Mouse (Mus musculus) heart, embryonic 10.5 days (tissue): ENCODE data around the gene Fgfr2. TPM values are rescaled to one million over a fixed set of nuclear protein-coding genes. Genes with fewer than 3 reads are reported as not detected.

Experiments
- DNase-seq: peaks from one replicate; pipeline ENCODE4 v3.0.0-alpha.2; 2017; ENCODE audit warnings: low spot score
- H3K27ac ChIP-seq: fragments of 300-500 bp; sonication (generic); 2 replicates; pipeline ENCODE4 v1.5.1; 2016; ENCODE audit warnings: mild to moderate bottlenecking
- H3K27me3 ChIP-seq: fragments of 300-500 bp; sonication (generic); 2 replicates; pipeline ENCODE4 v1.6.1; 2016; ENCODE audit warnings: mild to moderate bottlenecking; ENCODE audit not compliant: poor library complexity, insufficient read depth, severe bottlenecking
- H3K36me3 ChIP-seq: fragments of 300-500 bp; sonication (generic); 2 replicates; pipeline ENCODE4 v1.6.1; 2016; ENCODE audit warnings: mild to moderate bottlenecking, moderate library complexity
- H3K4me1 ChIP-seq: fragments of 300-500 bp; sonication (generic); 2 replicates; pipeline ENCODE4 v1.6.1; 2016; ENCODE audit warnings: mild to moderate bottlenecking
- H3K4me3 ChIP-seq: fragments of 300-500 bp; sonication (generic); 2 replicates; pipeline ENCODE4 v1.5.1; 2016; ENCODE audit warnings: mild to moderate bottlenecking, moderate library complexity
- H3K9me3 ChIP-seq: fragments of 300-500 bp; sonication (generic); 2 replicates; pipeline ENCODE4 v1.6.1; 2016; ENCODE audit warnings: mild to moderate bottlenecking, moderate library complexity
- WGBS: fragments of 180-500 bp; shearing (Covaris S2); methylation state at CpG from one replicate; pipeline ENCODE4 v1.1.7; 2016; 5-methylcytosine and 5-hydroxymethylcytosine counted together
- polyA plus RNA-seq: library from polyadenylated mRNA; unstranded; fragments of >200 nt; fragmentation: Nextera tagmentation; extraction: Ambion mirVana; gene quantifications from 2 replicates; pipeline ENCODE4 v1.2.1, GENCODE M21; 2016

Fgfr2 gene
- polyA plus RNA-seq, 1 experiment from 2014 or later, result 46.6 TPM

DNA sequence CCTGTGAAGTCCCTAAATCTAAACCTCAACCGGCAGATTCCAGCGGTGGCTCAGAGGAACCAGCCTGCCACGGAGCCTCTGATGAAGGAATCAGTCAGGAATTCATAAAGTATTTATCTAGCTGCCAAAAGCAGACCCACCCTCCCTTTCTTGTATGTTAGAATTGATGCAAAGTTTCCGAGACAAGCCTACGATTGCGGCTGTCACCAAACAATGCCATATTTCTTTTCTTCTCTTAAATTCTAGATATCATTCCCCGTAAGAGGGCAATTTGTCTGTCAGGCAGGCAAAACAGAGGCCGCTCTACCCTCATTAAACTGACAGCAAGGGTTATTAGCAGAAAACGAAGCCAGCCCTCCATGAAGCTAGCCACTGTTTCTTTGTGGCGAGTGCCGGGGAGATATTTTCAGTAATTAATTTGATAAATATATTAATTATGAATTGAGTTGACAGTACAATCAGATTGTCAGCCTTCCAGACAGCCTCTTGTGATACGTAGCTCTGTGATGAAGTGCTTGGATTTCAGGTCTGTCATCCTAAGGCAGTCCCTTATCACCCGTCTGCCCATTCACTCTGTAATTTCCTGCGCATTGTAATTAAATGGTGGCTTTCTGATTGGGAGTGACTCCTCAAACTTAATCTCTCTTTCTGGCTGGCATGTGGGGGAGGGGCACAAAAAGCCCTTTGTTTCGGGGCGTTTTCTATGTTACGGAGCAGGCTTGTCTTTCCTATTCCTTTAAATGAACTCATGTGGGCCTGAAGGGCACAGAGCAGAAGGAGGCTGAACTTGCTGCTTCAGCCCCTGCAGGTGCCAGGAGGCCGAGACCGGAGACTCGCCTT, 1276.9 kb downstream of the Fgfr2 start:
- Histone ChIP-seq H3K9me3 (no peaks in the 10 kb centered on the region), H3K4me3 (no peak overlapping the region), H3K36me3 (no peaks in the 10 kb centered on the region), H3K4me1 (0 out of 2 replicates have a peak, but pooled peaks cover 3% of the 10 kb centered on the region), H3K27me3 (peaks cover 17% of the 10 kb centered on the region; the same call in 1 of the 2 replicates), H3K27ac (no peak overlapping the region)
- no peak for DNase-seq
- WGBS, result 54% methylated on average over 20 of the region's 20 CpGs

- H3K9me3 ChIP-seq, result no peaks in the 10 kb centered on the region
- H3K27ac ChIP-seq, result no peak overlapping the region
- no peaks in the 10 kb centered on the region for H3K4me1 ChIP-seq
- H3K4me3 ChIP-seq, result no peak overlapping the region
- DNase-seq, result no peak
- H3K27me3 ChIP-seq, result no peaks in the 10 kb centered on the region
- no peaks in the 10 kb centered on the region for H3K36me3 ChIP-seq
- WGBS, result 63% methylated on average over 1 of the region's 1 CpGs
Observed at GRCm38 (mm10) chr7:131830261-131830660, 1292.9 kb downstream of the Fgfr2 start.

DNA sequence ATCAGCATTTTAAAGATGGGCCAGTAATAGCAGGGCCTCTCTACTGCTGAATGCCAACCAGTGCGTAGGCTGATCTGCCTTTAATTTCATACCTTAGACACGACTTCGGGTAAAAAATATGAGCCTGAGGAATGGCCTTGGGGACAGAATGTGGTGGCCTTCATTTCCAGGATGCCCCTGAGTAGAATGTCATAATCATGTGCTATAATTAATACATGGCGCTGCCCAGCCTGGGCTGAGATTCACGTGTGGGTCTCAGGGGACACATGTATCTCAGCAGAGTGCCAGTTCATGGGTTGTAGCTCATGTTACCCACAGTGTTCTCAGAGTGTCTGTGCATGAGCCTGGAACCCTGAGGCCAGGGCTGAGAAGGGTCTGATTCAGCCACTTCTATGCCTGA, 1296.3 kb downstream of the Fgfr2 start:
- no peaks in the 10 kb centered on the region for H3K9me3 ChIP-seq
- WGBS, result 84% methylated on average over 5 of the region's 5 CpGs
- no peak for DNase-seq

DNA sequence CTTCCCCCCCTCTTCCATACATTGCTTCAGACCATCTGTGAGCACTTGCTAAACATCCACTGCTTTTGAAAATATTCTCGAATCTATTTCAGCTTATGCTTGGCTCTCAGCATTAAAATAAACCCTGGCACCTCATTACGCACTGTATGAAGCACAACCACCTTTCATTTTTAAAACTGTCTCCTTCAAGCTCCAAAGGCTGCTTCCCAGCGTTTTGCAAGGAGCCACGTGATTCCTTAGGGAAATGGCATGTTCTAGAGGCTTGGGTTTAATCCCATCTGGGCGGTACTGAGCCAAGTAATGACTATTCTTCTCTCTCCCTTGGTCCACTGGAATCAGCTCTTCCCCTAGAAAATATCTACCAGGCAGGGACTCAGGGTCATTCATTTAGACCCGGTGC, 1305.2 kb downstream of the Fgfr2 start:
- WGBS, result 76% methylated on average over 6 of the region's 6 CpGs
- no peaks in the 10 kb centered on the region for H3K27me3 ChIP-seq
- H3K27ac ChIP-seq, result no peak overlapping the region
- DNase-seq, result no peak
- no peaks in the 10 kb centered on the region for H3K9me3 ChIP-seq
- H3K4me3 ChIP-seq, result no peak overlapping the region
- no peaks in the 10 kb centered on the region for H3K4me1 ChIP-seq
- H3K36me3 ChIP-seq, result no peaks in the 10 kb centered on the region

More for the DNA sequence above, 1296.3 kb downstream of the Fgfr2 start:
- Histone ChIP-seq H3K27ac (no peak overlapping the region), H3K27me3 (no peaks in the 10 kb centered on the region), H3K36me3 (no peaks in the 10 kb centered on the region), H3K4me1 (no peaks in the 10 kb centered on the region), H3K4me3 (no peak overlapping the region)

GRCm38 (mm10) chr7:131816641-131817040, 1306.5 kb downstream of the Fgfr2 start:
- H3K27me3 ChIP-seq, result no peaks in the 10 kb centered on the region
- no peaks in the 10 kb centered on the region for H3K36me3 ChIP-seq
- no peaks in the 10 kb centered on the region for H3K9me3 ChIP-seq
- no peak overlapping the region for H3K4me3 ChIP-seq
- 62% methylated on average over 2 of the region's 2 CpGs for WGBS
- no peak for DNase-seq
- H3K4me1 ChIP-seq, result no peaks in the 10 kb centered on the region
- no peak overlapping the region for H3K27ac ChIP-seq

DNA sequence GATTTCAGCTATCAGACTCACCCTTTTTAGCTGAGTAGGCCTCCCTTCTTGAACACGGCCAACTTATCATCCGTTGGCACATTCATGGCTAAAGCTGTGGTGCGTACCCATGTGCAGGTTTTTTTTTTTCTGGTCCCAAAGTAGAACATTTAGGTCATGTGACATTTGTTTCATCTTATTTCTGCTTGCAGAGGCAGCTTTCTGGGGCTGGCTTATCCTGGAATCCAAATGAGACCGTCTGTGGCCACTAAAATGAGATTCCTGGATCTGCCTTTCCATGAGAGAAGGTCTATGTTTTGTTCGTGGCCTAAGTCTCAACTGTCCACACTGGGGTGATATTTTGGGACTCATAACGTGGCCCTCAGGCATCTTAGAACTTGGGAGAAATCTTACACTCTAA, 1311.0 kb downstream of the Fgfr2 start:
- Histone ChIP-seq H3K27me3 (0 out of 2 replicates have a peak, but pooled peaks cover 5% of the 10 kb centered on the region), H3K4me3 (no peak overlapping the region), H3K27ac (no peak overlapping the region), H3K4me1 (peaks cover 13% of the 10 kb centered on the region), H3K36me3 (no peaks in the 10 kb centered on the region), H3K9me3 (no peaks in the 10 kb centered on the region)
- 65% methylated on average over 6 of the region's 6 CpGs for WGBS
- DNase-seq, result no peak

- Histone ChIP-seq H3K9me3 (no peaks in the 10 kb centered on the region), H3K36me3 (no peaks in the 10 kb centered on the region), H3K4me1 (peaks cover 16% of the 10 kb centered on the region), H3K4me3 (no peak overlapping the region), H3K27ac (no peak overlapping the region), H3K27me3 (0 out of 2 replicates have a peak, but pooled peaks cover 5% of the 10 kb centered on the region)
- DNase-seq, result no peak
- WGBS, result 55% methylated on average over 4 of the region's 4 CpGs
Observed at GRCm38 (mm10) chr7:131810916-131811315, 1312.2 kb downstream of the Fgfr2 start.

- H3K4me1 ChIP-seq, result peaks cover 16% of the 10 kb centered on the region
- WGBS, result 21% methylated on average over 5 of the region's 5 CpGs
- 0 out of 2 replicates have a peak, but pooled peaks cover 5% of the 10 kb centered on the region for H3K27me3 ChIP-seq
- no peaks in the 10 kb centered on the region for H3K9me3 ChIP-seq
- no peak for DNase-seq
- no peaks in the 10 kb centered on the region for H3K36me3 ChIP-seq
- no peak overlapping the region for H3K4me3 ChIP-seq
- no peak overlapping the region for H3K27ac ChIP-seq
Observed at GRCm38 (mm10) chr7:131809584-131810181, 1313.5 kb downstream of the Fgfr2 start.

DNA sequence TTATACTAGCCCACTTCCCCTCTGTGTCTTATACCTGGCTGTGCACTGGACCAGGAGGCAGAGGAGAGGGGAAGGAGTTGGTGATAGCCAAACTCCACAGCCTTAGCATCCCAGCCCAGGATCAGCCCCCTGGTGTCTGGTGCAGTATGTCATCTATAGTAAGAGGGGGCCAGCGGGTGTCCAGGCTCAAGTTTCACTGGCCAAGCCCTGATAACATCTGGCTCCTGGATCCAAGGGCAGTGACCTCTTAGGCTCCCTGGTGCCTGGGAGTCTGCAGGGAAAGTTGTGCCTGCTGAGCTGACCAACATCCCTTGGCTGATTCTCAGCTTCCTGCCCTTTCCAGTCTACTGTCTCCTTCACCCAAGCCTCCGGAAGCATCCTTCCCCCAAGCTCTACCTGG, 1315.9 kb downstream of the Fgfr2 start:
- H3K27me3 ChIP-seq, result 0 out of 2 replicates have a peak, but pooled peaks cover 5% of the 10 kb centered on the region
- peaks cover 16% of the 10 kb centered on the region for H3K4me1 ChIP-seq
- DNase-seq, result no peak
- no peaks in the 10 kb centered on the region for H3K9me3 ChIP-seq
- H3K36me3 ChIP-seq, result no peaks in the 10 kb centered on the region
- H3K27ac ChIP-seq, result no peak overlapping the region
- no peak overlapping the region for H3K4me3 ChIP-seq
- 18% methylated on average over 2 of the region's 2 CpGs for WGBS

- no peak overlapping the region for H3K27ac ChIP-seq
- WGBS, result 83% methylated on average over 9 of the region's 9 CpGs
- no peaks in the 10 kb centered on the region for H3K9me3 ChIP-seq
- H3K4me1 ChIP-seq, result peaks cover 11% of the 10 kb centered on the region; the same call in 1 of the 2 replicates
- 0 out of 2 replicates have a peak, but pooled peaks cover 5% of the 10 kb centered on the region for H3K27me3 ChIP-seq
- no peak overlapping the region for H3K4me3 ChIP-seq
- no peak for DNase-seq
- H3K36me3 ChIP-seq, result no peaks in the 10 kb centered on the region
Observed at GRCm38 (mm10) chr7:131805525-131806202, 1317.5 kb downstream of the Fgfr2 start.

DNA sequence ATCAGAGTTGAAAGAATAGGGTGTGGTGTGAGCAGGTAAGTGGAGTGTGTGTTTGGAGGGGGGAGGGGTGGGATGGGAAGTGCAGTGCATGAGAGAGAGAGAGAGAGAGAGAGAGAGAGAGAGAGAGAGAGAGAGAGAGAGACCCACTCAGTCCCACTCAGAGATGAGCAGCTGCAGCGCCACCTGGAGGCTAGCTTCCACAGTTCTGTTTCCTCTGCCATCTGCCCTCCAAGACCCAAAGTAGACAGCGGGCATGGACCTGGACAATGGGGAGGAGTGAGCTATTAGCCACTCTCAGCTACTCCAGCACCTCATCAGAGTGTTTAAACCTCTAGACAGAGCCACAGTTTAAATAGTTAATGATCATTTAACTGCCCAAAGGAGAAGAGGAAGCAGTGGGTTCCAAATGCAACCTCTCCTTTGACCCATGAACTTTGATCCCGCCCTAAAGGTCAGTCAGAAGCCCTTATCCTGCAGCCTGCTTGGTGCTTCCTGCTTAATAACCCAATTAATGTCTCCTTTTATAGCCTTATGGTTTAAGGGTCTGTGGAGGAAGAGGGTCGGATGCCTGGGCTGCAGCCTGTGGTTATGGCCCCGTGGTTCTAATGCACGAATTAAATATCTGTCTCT, 1322.6 kb downstream of the Fgfr2 start:
- H3K4me3 ChIP-seq, result no peak overlapping the region
- WGBS, result 66% methylated on average over 6 of the region's 6 CpGs
- no peaks in the 10 kb centered on the region for H3K27me3 ChIP-seq
- no peaks in the 10 kb centered on the region for H3K36me3 ChIP-seq
- H3K27ac ChIP-seq, result no peak overlapping the region
- H3K4me1 ChIP-seq, result no peaks in the 10 kb centered on the region
- no peak for DNase-seq
- no peaks in the 10 kb centered on the region for H3K9me3 ChIP-seq

DNA sequence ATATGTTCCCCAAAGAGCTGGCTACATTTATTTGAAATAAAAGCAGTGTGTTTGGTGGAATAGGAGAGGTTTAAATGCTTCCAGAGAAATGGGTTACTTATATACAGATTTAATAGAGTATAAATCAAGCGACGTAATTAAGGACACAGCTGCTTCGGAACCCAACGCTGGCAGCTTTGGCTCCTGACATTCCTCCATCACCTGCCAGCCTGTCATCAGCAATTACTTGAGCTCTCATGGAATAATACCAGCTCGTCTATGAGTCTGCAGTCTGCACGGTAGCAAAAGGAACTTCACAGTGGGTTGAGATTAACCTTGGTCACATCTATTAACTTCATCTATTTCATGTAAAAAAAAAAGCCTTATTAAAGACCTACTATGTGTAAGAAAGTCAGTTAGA, 1326.0 kb downstream of the Fgfr2 start:
- H3K36me3 ChIP-seq, result no peaks in the 10 kb centered on the region
- H3K27ac ChIP-seq, result no peak overlapping the region
- H3K4me3 ChIP-seq, result no peak overlapping the region
- no peak for DNase-seq
- H3K27me3 ChIP-seq, result no peaks in the 10 kb centered on the region
- 59% methylated on average over 6 of the region's 6 CpGs for WGBS
- no peaks in the 10 kb centered on the region for H3K4me1 ChIP-seq
- no peaks in the 10 kb centered on the region for H3K9me3 ChIP-seq
